Mouse (Mus musculus) urinary bladder, adult 2 months (tissue): ENCODE measurements around the gene Kif1c. TPM values are rescaled to one million over a fixed set of nuclear protein-coding genes. Genes with fewer than 3 reads are reported as not detected.
"Not testable (repeated sequence)": the region's sequence is repeated elsewhere in the genome, so short reads cannot be mapped to it uniquely, and the experiment has no call there.

Source experiments
- DNase-seq: peaks from one replicate; pipeline ENCODE4 v3.0.0; 2022; ENCODE audit warnings: low spot score
- polyA plus RNA-seq: library from polyadenylated mRNA; depleted of rRNA; stranded (reverse); fragments of >200 nt; gene quantifications from 2 replicates; pipeline ENCODE4 v1.2.3, GENCODE M21; 2012

Gene Kif1c
- polyA plus RNA-seq, 1 experiment = 77.5 TPM

DNA sequence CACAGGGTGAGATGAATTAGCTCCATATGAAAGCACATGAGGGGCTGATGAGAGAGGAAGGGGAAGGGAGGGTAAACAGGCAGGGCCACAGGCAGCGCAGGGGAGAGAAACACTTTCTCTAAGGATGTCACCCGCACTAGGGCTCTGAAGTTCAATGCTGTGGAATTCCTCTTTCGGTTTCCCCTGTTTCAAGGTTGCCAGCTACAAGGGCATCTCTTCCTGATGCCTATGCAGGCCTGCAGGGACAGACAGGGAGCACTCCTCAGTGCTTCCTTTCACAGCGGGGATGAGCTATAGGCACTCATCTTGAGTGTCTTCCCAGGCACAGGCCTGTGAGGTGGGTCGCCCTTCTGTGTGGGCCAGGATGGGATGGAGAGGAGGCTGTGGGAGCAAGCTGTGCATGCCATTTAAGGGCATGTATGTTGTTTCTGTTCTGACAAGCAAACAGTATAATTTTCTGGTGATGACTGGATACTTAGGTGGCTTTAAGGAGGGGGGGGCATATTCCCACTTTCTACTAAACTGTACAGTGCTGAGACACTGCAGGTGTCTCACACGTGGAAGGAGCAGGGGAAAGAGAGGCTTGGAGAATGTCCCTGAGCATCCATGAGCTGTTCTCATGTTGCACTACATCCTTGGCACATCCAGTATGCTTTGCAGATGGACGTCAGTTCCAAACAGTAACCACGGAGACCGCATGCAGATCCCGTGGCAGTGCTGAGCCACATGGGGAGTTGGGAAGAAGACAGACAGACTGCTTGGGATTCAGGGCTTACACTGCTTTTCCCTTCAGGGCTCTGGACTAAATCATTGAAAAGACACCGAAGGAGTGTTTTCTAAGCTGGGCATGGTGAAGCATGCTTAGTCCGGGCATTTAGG is 42.5 kb downstream of the Kif1c start:
- peak; percentile 16 for DNase-seq

- DNase-seq = no peak
These were observed 45.3 kb downstream of the Kif1c start for GRCm38 (mm10) chr11:70745636-70746035.

- DNase-seq = no peak
These were observed 47.7 kb downstream of the Kif1c start for GRCm38 (mm10) chr11:70747876-70748545.

GRCm38 (mm10) chr11:70752337-70753017 is 52.1 kb downstream of the Kif1c start:
- DNase-seq = no peak

GRCm38 (mm10) chr11:70753146-70753545 is 52.8 kb downstream of the Kif1c start:
- DNase-seq = no peak

DNA sequence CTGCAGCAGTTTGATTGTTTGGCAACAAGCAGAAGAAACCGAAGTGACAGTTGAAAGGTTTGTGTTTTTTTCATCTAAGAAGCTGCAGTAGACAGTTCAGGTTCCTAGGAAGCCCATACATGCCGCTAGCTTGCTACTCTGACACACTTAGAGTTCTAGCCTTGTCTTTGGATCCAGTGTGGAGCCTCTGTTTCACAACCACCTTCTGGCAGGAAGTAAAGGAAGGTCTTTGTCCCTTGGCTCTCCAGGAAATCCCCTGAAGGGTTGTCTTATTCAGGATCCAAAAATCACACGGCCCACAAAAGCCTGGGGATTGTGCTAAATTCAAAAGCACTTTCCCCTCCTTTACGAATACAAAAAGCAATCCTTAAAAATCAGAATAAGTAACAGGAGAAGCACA is 54.1 kb downstream of the Kif1c start:
- DNase-seq = no peak

- no peak for DNase-seq
These were observed 54.6 kb downstream of the Kif1c start for GRCm38 (mm10) chr11:70754958-70755357.

GRCm38 (mm10) chr11:70755645-70756044 is 55.3 kb downstream of the Kif1c start:
- peak; percentile 69 for DNase-seq

DNA sequence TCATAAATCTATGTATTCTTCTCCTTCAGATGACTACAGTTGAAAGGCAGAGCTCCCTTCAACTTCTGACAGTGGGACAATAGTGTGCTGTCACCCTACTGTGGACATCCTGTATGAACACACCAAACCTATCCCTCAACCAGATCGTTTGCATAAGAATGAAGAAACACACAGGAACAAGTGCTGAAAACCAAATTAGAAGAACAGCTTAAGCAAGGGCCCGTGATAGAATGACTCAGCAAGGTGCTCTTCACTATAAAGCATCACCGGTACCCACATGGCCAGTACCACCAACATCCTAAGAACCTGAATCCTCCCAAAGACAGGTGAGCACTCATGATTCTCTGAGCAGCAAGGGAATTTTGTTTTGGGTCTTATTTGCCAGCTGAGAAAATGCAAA is 60.1 kb downstream of the Kif1c start:
- not testable (repeated sequence) for DNase-seq

- no peak for DNase-seq
These were observed 62.3 kb downstream of the Kif1c start for GRCm38 (mm10) chr11:70762641-70763040.

DNA sequence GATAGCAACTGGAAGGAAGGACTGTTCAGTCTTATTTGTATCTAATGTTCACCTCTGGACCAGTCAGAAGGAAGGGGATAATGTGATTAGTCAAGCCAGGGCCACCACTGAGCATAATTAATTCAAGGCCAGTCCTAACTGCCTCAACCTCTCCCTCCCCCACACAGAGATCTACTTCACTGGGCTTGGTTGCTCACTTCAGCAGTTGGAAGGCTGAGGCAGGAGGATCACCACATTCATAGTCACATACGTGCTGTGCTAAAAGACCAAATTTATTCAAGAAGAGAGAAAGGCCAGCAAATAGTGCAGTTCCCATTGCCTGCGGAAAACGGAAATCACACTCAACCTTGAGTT is 63.2 kb downstream of the Kif1c start:
- DNase-seq = no peak

DNA sequence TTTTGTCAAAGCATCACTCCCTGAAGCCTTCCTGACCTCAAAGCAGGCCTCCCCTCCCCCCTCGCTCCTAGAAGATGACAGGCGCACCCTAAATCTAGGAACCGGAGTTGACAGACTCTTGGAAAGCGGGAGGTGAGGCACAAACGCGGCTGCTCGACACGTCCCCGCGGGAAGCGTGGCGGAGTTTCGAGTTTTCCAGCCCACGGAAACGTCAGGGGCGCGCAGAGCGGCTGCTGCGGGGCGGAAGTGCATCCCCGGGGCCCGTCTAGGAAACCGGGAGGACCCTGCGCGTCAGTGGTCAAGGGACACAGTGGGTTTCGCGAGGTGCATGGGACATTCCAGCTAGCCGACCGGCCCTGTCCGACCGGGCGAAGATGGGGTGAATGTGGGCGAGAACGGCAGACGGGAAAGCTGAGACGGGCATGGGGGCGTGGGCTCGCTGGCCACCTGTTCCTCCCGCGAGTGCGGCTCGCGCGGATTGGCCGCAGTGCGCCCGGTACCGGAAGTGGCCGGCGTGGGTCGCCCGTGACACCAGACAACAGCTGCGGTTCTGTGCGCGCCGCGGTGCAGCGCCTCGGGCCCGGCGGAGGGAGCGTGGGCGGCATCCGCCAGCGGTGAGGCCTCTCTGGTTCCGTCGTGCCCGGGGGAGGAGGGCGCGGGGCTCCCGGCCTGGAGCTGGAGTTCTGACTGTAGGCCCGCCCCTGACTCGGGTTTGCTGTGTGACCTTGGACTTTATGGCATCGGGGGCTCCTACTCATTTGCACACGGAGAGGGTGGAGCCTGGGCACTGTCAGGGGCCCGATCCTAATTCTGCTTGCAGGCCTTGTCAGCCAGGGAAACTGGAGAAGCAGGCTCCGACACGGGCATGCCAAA is 63.8 kb downstream of the Kif1c start, which contains the start of gene Zfp3:
Gene Zfp3 (plus strand): TSS at position 274 of the 873 bp plus-strand sequence.
- peak; percentile 74 for DNase-seq

DNA sequence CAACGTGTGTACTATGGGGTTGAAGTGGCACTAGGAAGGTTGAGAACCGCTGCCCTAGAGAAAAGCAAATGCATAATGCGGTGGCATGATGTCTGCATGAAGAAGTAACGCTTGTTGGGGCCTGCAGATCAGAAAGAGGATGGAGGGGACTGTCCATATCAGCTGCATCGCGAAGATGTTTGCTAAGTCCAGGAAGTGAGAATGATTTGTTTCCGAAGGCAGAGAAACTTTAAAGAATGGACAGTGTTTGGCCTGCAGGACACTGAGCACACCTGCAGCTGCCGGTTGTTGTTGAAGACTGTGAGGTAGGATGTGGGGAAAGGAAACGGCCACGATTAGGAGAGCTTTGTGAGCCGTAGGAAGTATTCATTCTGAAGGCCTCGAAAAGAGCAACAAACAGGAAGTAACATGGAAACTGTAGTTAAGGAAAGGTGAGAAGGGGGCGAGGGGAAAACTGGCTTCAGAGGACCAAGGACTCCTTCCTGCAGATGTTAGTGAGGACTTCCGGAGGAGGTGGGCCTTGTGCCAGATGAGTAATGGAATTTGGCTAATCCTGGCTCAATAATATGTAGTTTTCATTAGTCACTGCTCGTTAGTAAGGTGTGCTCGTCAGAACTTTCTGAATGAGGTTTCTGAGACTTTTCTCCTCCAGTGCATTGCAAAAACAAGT is 65.6 kb downstream of the Kif1c start:
- DNase-seq = no peak

DNA sequence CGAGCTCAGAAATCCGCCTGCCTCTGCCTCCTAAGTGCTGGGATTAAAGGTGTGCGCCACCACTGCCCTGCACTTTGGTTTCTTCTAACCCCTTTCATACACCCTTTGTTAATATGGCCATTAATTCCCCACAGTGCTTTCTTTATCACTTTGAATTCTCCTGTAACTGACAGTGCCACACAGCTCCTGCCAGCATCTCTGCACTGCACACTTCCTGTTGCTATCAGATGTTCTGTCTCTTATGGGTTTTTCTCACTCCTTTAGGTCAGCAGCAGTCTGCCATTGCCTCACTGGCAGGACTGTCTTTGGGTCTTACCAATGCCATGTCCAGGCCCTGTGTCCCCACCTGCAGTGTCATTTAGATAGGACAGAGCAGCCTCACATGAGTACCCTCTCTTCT is 70.5 kb downstream of the Kif1c start:
- no peak for DNase-seq

DNA sequence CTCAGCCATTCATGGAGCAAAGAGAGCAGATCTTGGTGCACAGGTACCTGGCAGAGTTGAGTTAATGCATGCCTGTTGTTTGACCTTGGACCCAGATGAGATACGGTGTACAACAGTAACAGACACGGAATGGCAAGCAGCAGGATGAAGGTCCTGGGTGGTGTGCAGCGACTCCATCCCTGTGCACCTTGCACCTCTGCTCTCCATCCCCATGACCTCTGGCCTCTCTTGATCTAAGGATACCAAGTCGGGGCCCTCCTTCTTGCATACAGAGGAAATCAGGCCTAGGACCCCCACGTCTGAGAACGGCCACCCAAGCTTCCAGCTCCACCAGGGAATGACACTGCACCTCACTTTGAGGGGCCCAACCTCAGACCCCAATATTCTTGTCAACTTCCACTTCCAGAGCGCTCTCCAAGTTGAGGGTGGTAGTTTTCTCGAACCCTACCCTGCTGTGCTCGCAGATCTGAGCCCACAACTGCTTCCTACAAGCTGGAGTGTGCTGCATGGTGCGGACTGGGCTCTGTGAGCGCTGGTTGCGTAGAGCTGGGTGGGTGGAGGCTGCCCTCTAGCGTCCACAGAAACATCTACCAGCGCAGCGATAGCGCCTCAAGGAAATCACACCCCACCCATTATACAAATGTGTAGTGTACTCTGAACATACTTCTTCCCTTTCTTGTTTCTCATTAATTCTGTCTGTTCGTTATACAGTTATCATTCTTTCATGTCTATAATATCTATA is 76.7 kb downstream of the Kif1c start:
- DNase-seq = peak; percentile 31

GRCm38 (mm10) chr11:70777634-70778033 is 77.3 kb downstream of the Kif1c start:
- no peak for DNase-seq

DNA sequence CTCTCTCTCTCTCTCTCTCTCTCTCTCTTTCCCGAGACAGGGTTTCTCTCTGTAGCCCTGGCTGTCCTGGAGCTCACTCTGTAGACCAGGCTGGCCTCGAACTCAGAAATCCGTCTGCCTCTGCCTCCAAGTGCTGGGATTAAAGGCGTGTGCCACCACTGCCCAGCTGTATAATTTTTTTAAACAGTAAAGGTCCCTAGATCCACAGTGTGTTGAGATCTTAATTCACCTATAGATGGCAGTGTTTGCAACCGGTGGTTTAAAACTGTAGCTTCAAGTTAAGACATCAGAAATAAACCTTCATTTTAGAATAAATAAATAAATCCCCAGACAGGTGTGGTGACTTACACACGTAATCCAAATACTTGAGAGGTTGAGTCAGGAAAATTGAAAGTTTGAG is 77.7 kb downstream of the Kif1c start:
- DNase-seq = not testable (repeated sequence)
